10 mouse cellular contexts compared by ENCODE assay signal in the genomic region with DNA sequence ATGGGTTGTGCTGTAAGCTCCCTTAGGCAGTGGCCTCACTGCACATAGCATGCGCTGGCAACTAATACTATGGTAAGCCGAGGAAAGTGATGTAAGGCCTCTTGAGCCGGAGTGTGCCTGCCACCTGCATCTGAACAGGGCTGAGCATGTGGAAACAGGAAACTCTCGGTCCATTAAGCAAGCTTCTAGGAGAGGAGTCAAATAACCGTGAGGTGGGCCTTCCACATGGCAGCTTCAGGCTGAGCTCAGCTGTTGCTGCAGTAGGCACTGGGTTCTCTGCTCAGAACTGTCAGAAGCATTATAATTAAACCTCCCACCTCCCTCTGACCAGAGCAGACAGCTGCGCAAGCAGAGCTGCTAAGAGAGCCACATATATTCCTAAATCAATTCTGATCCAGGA. TPM values are rescaled to one million over a fixed set of nuclear protein-coding genes. Genes with fewer than 3 reads are reported as not detected.
DNase-seq lines count a peak whose midpoint lies in the region; ATAC-seq and TF ChIP-seq lines count a peak whose summit lies in the region.
"Had no signal": no experiment of that assay in that cellular context is flagged by ENCODE, and none has a peak within 500 bp of the region (broad histone marks: within the 10 kb centered on the region; RNA-seq: fewer than 3 reads in every experiment).

No protein-coding gene starts in this region.

- no peaks in the 10 kb centered on the region for H3K9me3 ChIP-seq in kidney, embryonic 15.5 days (replicated peaks)
- no peaks in the 10 kb centered on the region for H3K9me3 ChIP-seq in midbrain, embryonic 16.5 days (replicated peaks; ENCODE audit: control insufficient read depth, low read length, poor library complexity, severe bottlenecking)
- no peaks in the 10 kb centered on the region for H3K9me3 ChIP-seq in liver, embryonic 11.5 days (ENCODE audit: control insufficient read depth, low read length)
- H3K9me3 ChIP-seq: heart, embryonic 12.5 days had no signal

- WGBS in kidney, embryonic 15.5 days, result 41% methylated on average over 6 of the region's 6 CpGs
- 51% methylated on average over 6 of the region's 6 CpGs for WGBS in midbrain, embryonic 16.5 days
- 70% methylated on average over 6 of the region's 6 CpGs for WGBS in liver, embryonic 11.5 days

- H3K4me2 ChIP-seq in kidney, embryonic 15.5 days, result no peak overlapping the region
- H3K4me2 ChIP-seq in midbrain, embryonic 16.5 days (ENCODE audit: low read length), result no peak overlapping the region
- H3K4me2 ChIP-seq in liver, embryonic 11.5 days, result no peak overlapping the region
- H3K4me2 ChIP-seq: heart, embryonic 12.5 days had no signal

- H3K4me1 ChIP-seq in kidney, embryonic 15.5 days, result no peaks in the 10 kb centered on the region
- no peaks in the 10 kb centered on the region for H3K4me1 ChIP-seq in midbrain, embryonic 16.5 days (ENCODE audit: control insufficient read depth, insufficient read depth, low read length)
- no peaks in the 10 kb centered on the region for H3K4me1 ChIP-seq in liver, embryonic 11.5 days (replicated peaks; ENCODE audit: control insufficient read depth, insufficient read depth, low read length)
- H3K4me1 ChIP-seq: heart, embryonic 12.5 days had no signal

- DNase-seq in kidney, adult 11 months, result no peak
- peak; percentile 48 for DNase-seq in brain, embryonic 14.5 days (ENCODE audit: low read depth)
- peak; percentile 58 for DNase-seq in forelimb bud, embryonic 11.5 days (ENCODE audit: low read depth, low spot score)
- no peak for DNase-seq in urinary bladder, postnatal 36 days (ENCODE audit: low spot score in 2 of 2)
- DNase-seq in liver, embryonic 11.5 days (ENCODE audit: low spot score), result no peak
- DNase-seq in T-cell, adult 2 months (ENCODE audit: low spot score), result no peak
- DNase-seq: adrenal gland, postnatal 14 days had no signal

- H3K4me3 ChIP-seq in kidney, embryonic 15.5 days (replicated peaks), result no peak overlapping the region
- no peak overlapping the region for H3K4me3 ChIP-seq in midbrain, embryonic 16.5 days (ENCODE audit: low read depth, low read length)
- H3K4me3 ChIP-seq in liver, embryonic 11.5 days (ENCODE audit: low read depth, low read length), result no peak overlapping the region
- H3K4me3 ChIP-seq: heart, embryonic 12.5 days had no signal

- 0 out of 2 replicates have a peak, but pooled peaks cover 4% of the 10 kb centered on the region for H3K27me3 ChIP-seq in kidney, embryonic 15.5 days
- H3K27me3 ChIP-seq in midbrain, embryonic 16.5 days (ENCODE audit: control insufficient read depth, insufficient read depth, low read depth, low read length), result no peaks in the 10 kb centered on the region
- H3K27me3 ChIP-seq in liver, embryonic 11.5 days (replicated peaks; ENCODE audit: control insufficient read depth, insufficient read depth, low read length), result no peaks in the 10 kb centered on the region
- H3K27me3 ChIP-seq: heart, embryonic 12.5 days had no signal

- no peak for TF ChIP-seq CTCF in brain, embryonic 14.5 days (IDR thresholded peaks at IDR 0.05; ENCODE audit: borderline replicate concordance, extremely low read depth, insufficient read depth, insufficient read length)

- peak; percentile 96 for ATAC-seq in kidney, embryonic 15.5 days (replicated peaks; ENCODE audit: low FRiP score)
- peak; percentile 45; the same call in 1 of the 2 replicates for ATAC-seq in midbrain, embryonic 16.5 days
- ATAC-seq in liver, embryonic 11.5 days (replicated peaks; ENCODE audit: low FRiP score), result no peak

- H3K36me3 ChIP-seq in kidney, embryonic 15.5 days, result no peaks in the 10 kb centered on the region
- no peaks in the 10 kb centered on the region for H3K36me3 ChIP-seq in midbrain, embryonic 16.5 days (ENCODE audit: control insufficient read depth, insufficient read depth, low read length)
- H3K36me3 ChIP-seq in liver, embryonic 11.5 days (ENCODE audit: control insufficient read depth, insufficient read depth, low read length), result no peaks in the 10 kb centered on the region
- H3K36me3 ChIP-seq: heart, embryonic 12.5 days had no signal

- H3K27ac ChIP-seq in kidney, embryonic 15.5 days, result no peak overlapping the region
- no peak overlapping the region for H3K27ac ChIP-seq in midbrain, embryonic 16.5 days (ENCODE audit: low read length)
- H3K27ac ChIP-seq in liver, embryonic 11.5 days (ENCODE audit: low read depth, low read length), result no peak overlapping the region

- TF ChIP-seq POLR2A in brain, embryonic 14.5 days (IDR thresholded peaks at IDR 0.05; ENCODE audit: borderline replicate concordance, extremely low read depth, insufficient read depth, insufficient read length, poor library complexity, severe bottlenecking), result no peak

- H3K9ac ChIP-seq in kidney, embryonic 15.5 days, result no peak overlapping the region
- H3K9ac ChIP-seq in midbrain, embryonic 16.5 days (ENCODE audit: low read depth, low read length), result no peak overlapping the region
- H3K9ac ChIP-seq in liver, embryonic 11.5 days (ENCODE audit: low read depth, low read length), result no peak overlapping the region
- H3K9ac ChIP-seq: heart, embryonic 12.5 days had no signal

RNA-seq across cellular contexts. Expression of a gene that starts 33.1 kb away (rescaled TPM):
- polyA plus RNA-seq in kidney, embryonic 15.5 days (2015; fragmentation: Nextera tagmentation; extraction: Ambion mirVana), result 4.9 and 6.0 TPM in 2 replicates
- 239 and 313 TPM in 2 replicates for polyA plus RNA-seq in brain, embryonic 14.5 days (2012; rRNA removed)
- 266 and 338 TPM in 2 replicates for polyA plus RNA-seq in midbrain, embryonic 16.5 days (2015; fragmentation: Nextera tagmentation; extraction: Ambion mirVana)
- 1.2 and 1.4 TPM in 2 replicates for polyA plus RNA-seq in liver, embryonic 11.5 days (2014; fragmentation: Nextera tagmentation; extraction: Ambion mirVana)

Comparison
In these comparisons a context has a peak if more than half of its experiments do, and no peak if none do; other contexts are left out.
1. DNase-seq: peak in brain, embryonic 14.5 days (single experiment) and forelimb bud, embryonic 11.5 days (single experiment); none in kidney, adult 11 months (single experiment), urinary bladder, postnatal 36 days (0 of 2), liver, embryonic 11.5 days (single experiment) and T-cell, adult 2 months (single experiment).
2. RNA of a gene that starts 33.1 kb away (polyA plus RNA-seq): 239 to 313 TPM in brain, embryonic 14.5 days and 266 to 338 TPM in midbrain, embryonic 16.5 days; 4.9 to 6.0 TPM in kidney, embryonic 15.5 days and 1.2 to 1.4 TPM in liver, embryonic 11.5 days; every median in the first group is over 10 times any median in the second.